Mouse (Mus musculus) urinary bladder, adult 2 months (tissue): ENCODE measurements at regions not wholly inside any gene's neighbourhood (a gene's known extent, or its start where the extent isn't known, plus 50 kb on each side); places are given as distances from the start of the nearest gene placed in this dataset.

Experiments used
- DNase-seq: peaks from one replicate; pipeline ENCODE4 v3.0.0; 2022; ENCODE audit warnings: low spot score

DNA sequence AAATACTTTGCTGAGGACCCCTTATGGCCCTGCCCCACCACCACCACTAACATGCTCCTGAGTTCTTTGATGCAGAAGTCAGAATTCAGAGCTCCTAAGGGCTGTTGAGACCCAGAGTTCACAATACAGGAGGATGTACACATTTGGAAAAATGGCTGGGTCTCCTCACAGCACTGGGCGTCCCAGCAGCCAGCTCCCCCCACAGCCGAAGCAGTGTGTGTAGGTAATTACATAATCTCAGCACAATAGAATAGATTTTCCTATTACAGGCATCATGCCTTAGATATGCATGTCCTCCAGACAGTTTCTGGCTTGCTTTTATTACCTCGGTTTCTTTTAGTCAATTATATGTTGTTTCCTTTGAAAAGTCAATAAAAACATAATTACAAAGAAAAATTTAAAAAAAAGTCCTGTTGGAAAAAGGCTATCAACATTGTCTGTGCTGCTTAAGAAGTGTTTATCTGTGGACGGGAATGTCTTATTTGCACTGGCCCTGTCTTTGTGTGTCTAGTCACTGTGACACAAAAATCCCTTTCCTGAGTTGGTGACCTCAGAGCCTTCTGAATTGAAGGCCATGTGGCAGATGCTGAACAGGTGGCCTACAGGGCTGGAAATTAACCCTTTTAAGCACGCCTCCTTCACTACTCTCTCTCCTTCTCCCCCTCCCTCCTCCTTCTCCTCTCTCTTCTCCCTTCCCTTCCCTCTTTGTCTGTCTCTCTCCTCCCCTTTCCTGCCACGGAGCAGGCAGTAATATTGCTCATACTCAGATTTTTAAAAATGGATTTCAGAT, 339.9 kb upstream of the Gm10131 start:
- DNase-seq = no peak

DNA sequence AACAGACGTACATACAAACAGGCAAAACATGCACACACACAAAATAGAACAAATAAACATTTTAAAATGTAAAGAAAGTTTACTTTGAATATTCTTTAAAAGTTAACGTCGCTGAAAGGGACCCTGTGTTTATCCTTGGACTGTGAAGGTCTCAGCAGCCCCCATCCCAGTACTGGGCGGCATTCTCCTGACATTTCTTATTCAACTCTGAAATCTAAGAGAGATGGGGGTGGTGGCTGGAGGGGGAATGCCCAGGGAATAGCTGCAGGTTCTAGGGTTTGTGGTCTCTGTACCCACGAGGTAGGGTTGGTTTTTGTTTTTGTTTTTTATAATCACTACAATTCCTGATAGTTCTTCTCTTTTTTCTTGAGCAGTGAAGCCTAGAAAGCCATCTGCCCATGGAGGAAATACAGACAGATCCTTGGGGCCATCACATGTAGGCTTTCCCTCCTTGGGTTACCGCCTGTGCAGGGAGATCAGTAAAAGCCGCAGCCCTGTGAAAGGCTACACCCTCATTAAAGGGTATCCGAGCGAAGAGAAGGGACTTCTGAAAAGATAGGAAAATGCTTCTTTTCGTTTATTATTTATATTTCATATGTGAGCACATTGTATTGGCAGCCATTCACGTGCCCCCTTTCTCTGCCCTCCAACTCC, 338.0 kb upstream of the Gm10131 start:
- no peak for DNase-seq

DNA sequence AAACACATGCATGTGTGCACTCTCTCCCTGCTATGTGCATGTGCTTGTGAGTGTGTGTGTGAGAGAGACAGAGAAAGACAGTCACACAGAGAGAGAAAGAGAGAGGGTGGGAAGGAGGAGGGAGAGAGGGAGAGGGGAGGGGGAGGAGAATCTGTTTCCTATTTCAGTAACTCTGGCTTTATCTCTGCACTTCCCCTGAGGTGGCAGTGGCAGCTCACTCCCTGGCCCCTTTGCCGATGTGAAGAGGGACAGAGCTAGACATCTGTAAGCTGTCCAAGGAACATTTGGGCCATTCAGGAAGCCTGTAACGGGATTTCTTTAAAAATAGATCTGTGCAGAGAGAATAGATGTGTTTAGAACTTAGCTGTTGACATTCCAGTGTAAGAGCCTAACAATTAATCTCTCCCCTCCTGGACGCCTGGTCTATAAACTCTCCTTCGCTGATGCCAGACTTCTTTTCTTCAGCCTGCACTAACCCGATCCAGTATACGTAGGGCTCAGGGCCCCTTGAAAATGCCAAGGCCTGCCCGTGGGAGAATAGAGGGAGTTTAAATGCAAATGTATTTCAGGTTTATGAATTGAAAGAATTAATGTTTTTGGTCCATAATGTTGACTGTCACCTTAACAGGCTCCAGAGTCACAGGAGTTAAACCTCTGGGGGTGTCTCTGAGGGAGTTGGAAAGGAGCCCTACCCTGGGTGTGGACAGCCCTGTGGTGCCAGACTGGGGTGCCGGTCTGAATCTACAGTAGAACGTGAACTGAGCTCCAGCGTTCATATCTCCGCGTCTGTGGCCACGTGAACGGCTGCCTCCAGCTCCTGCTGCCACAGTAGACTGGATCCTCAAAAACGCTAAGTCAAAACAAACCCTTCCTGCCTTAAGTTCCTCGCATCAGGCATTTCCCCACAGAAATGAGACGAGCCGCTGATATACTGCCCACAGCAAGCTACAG, 336.6 kb upstream of the Gm10131 start:
- no peak for DNase-seq

DNA sequence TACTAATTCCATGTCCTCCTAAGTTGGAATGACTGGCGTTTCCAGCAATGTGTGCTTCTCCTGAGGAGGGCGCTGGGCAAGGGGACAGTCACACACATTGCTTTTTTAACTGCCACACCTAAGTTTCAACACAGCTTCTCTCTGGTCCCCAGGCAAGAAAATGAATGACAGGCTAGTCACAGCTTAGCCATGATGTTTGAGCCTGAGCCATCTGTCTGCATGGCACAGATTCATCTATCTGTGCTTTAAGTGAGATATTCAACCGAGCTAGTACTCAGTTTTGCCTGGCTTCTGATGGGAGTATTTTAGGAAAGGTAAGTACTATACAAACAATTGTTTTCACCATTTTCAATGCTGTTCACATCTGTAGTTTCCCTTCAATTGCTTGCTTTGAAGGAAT, 331.2 kb upstream of the Gm10131 start:
- no peak for DNase-seq

DNA sequence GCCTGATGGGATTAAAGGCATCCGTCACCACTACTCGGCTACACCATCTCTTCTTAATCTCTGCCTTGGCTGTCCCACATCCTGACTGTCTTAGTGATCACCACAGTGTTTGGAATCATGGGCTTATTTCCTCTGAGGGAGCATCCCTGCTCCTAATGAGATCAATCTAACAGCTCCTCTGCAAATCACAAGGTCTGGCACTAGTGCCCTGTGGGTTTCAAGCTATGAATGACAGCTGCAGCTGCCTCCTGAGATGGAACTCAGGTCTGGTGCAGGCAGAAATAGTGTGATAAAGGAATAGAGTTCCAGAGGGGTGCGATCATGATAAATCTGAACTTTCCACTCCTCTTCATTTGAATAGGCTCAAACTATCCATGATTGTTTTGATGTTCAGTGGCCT, 330.2 kb upstream of the Gm10131 start:
- DNase-seq = no peak

DNA sequence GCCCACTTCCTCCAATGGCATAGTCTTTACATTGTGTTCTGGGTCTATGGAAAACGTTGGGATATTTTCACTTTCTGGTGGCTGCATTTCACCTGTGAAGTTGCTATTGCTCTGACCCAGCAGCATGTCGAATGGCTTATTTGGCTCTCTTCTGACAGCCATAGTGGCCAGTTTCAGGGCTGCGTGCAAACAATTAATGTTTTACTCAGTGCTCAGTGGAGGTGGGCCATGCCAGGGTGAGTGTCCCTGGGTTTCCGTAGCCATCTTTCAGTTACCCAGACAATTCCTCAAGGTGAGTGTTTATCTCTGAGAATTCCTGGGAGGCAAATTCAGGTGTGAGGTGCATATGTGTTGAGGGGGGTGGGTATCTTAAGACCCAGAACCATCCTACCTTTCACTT, 329.2 kb upstream of the Gm10131 start:
- no peak for DNase-seq

DNA sequence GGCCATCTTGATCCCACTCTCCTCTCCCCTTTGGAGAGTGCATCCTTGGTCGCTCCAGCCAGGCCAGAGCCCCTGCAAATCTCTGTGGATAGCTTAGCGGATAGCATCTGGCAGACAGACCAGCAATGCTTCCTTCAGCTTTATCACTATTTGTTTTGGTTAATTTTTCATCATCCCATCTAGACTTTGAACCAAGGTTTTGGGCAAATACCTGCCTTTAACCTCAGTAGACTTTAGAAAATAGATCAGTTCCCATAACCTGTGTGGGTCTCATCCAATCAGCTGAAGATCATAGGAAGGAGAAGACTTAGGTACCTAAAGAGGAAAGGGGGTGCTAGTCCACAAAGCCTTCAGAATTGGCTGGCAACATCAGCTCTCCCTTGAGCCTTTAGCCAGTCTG, 327.2 kb upstream of the Gm10131 start:
- DNase-seq = no peak

DNA sequence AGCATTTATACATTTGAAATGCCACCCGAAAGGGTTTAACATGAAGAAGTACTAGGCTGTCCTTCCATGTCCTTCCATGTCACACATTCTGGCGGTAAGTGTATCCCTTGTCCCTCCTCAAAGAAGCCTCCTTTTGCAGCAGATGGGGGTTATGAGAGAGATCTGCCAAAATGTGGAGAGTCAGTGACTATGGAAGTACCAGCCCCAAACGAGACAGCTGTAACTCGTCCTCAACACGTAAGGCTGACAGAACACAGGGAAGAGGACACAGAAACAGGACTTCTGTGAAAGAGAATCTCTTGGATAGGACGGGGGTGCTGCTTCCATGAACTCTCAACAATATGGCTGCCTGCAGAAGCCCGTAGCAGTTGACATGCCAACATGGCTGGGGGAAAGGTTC, 320.4 kb upstream of the Gm10131 start:
- DNase-seq = no peak

DNA sequence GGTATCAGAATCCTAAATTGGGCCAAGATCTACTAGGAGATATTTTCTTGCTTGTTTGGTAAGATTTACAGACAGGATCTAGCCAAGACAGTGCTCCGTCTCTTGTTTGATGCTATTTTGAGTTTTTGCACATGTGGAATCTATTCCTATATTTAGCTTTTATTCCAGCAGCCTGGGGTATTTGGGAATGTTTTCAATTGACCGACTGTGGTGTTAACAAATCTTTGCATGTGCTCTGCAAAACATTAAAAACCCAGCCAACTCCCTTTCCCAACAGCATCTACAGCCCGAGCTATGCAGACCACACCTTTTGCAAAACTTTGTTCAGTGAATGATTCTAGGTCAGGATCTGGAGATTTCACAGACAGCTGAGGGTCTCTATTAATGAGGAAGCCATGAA, 317.7 kb upstream of the Gm10131 start:
- DNase-seq = no peak

DNA sequence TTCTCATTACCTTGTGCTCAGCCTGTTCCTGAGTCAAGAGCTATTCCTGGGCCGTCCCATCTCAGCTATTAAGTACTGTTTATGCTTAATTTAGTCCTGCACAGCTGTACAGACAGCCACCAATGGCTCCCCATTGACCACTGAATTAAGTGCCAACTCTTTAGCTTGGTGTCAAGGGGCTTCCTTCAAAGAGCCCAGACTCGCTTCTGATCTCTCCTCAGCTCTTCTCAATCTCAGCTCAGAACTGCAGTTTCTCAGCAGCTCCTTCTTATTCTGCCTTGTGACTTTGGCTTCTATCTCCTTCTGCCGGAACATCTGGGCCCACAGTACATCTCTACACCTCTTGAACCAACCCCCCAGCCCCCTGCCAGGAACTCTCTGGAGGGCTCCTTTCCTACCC, 290.0 kb upstream of the Gm10131 start:
- DNase-seq = no peak

DNA sequence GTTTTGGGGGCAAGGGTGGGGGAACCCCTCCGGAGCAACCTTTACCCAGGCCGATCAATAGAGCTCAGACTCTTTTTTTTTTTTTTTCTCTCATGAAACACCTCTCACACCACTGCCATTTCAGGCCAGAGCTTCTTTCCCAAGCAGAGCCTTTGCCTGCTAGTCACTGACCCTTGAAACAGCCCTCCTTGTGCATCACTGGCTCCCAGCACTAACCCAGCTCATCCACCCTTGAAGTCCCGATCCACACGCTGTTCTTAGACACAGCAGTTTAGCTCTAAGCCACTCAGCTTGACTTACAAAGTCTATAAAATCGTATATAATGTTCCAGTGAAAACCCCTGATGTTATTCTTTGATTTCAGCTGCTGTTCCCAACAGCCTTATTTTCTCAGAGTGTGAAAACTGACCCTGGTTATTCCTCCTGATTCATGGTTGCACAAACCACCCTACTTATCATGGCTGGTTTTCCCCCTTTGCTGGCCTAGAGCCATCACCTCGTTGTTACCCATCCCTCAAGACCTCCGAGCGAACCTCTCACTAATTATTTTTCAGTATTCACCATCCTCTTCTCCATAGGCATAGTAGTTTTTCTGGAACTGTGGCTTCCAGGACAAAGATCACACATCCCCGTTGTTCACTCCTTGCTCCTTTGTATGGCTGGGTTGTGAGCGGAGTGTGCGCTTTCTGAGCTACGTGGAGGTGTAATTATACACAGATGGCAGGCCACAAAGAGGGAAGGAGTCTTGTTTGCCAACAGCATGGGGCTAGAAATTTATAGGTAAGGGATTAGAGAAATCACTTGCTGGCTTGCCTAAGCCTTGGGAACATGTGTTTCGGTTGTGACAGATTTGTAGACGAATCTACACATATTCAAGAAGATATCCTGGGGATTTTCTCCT, 287.6 kb upstream of the Gm10131 start:
- DNase-seq = no peak

DNA sequence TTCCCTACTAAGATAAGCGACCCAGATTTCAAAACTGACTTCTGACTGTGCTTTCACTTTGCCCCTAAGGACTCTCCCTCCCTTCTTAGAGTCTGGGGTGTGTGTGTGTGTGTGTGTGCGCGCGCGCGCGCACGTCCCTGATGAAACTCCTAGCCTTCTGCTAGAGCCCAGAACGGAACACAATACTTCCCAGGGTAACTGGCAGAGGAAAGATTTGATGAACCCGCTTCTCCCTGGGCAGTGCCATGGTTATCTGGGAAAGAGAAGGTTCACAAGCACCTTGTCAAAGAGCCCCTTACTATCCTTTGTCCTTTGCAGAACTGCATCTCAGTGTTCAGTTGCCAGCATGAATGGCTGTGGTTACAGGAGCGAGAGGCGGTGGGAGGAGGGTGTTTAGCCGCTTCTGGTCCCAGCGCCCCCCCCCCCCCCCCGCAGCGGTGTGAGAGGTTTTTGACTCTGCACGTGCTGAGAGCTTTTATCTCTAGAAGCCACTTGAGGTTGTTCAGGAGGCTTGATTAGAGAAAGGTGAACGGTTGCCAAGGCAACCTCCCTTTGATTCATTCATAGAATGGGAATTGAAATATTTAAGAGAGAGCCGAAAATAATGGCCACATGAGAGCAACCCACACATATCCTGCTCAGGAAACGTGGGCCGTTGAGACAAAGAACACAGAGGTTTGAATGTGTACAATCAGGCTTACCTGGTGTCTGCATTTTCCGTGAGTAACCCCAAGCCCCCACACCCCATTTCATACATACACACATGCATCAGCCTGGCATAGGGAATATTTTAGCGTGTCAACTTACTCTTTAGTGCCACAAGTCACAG, 286.3 kb upstream of the Gm10131 start:
- no peak for DNase-seq

DNA sequence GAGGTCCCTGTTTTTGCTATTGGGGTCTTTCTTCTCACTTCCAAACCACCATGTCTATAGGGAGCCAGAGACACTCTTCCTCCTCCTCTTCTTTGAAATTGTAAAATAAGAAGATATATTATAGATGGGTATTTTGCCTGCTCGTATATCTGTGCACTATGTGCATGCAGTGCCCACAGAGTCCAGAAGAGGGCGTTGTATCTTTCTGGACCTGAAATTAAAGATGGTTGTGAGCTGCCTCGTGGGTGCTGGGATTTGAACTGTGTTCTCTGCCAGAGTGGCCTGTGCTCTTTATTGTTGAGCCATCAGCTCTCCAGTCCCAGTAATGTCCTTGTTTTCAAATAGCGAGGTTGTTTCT, 285.7 kb upstream of the Gm10131 start:
- no peak for DNase-seq

DNA sequence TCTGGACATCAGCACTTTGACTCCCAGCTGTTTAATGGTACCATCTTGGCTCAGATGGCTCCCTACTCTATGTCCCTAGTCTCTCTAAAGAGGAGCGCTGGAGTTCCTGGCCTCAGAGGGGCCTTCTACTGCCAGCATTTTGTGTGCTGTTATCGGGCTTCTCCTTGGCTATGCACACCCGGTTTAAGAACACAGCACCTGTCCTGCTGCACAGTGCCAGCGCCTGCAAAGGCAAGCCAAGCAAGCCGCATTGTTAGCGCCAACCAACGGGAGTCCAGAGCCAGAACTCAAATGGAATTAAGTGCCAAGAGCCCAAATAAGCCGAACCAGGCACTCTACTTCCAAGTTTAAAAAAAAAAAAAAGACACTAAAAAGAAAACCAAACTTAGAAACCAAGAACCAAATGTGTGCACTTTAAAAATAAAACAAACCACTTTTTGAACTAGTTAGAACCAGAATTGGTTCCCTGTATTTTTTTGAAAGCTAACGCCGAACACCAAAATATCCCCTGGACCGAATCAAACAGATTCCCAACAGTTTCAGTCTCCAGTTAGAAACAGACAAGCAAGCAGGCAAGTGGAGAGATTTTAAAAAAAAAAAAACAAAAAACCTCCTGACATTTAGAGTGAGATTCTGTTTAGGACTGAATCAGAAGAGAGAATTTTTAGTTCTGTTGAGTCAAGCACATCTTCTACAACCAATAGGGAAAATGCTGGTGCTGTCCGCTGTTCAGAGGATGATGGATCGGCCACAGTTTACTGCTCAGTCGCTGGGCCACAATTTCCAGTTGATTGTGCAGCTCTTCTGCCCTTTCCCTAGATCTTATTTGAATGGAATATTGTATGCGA, 281.7 kb upstream of the Gm10131 start:
- DNase-seq = no peak

DNA sequence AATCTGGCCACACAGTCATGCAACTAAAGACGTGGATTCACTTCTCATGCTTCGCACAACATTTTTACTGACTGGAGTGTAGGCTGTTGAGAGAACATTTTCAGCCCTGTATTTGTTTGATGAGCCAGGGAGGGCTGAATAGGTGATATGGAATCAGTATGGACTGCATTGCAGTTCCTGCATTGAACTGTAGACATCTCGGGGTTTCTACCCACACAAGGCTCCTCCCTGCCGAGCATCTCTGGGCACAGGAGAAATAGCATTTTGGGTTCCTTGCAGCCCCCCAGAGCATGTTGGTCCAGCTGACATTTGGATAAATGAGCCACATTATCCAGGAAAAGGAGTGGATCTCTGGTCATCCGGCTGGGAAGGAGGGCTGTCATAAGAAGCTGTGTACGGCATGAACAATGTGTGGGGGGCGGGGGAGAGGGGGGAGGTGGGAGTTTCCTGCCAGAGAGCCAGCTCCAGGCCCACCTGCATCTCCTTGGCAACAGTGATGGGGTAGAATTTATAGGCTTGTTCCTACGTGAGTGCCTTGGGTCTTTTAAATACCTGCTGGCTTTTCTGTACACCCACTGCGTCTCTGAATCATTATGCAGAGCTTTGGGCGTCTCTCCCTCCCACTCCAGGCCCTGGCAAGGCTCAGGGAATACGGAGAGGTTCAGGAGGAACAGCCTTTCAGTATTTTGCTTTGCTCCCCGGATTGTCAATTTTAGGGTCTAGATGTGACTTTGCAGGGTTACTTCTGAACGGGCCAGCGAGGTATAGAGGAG, 280.9 kb upstream of the Gm10131 start:
- no peak for DNase-seq

DNA sequence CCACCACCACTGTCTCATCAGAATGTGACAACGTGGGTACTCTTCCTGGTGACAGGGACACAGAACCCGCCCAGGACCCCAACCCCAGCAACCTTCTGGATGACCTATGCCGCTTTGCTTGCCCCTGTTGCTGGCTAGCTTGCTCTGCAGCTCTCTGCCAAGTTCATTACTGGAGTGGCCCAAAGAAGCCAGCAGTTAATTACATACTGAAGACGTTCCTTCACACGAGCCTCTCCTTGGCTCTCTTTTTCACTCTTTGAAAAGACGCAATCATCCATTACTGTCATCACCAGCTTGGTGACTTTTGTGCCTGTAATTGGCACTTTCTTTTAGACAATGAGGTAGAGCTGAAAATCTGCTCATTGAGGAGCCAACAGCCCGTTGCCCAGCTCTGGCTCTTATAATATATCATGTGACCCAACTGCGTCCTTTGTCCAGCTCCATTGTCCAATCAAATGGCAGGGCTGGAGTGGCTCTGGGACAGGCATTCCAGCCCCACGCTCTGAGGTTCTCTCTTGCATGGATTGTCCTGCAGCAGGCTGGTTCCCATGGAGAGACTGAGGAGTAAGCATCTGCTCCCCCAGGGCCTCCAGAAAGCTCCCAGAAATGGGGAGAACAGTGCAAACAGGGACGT, 274.4 kb upstream of the Gm10131 start:
- no peak for DNase-seq

DNA sequence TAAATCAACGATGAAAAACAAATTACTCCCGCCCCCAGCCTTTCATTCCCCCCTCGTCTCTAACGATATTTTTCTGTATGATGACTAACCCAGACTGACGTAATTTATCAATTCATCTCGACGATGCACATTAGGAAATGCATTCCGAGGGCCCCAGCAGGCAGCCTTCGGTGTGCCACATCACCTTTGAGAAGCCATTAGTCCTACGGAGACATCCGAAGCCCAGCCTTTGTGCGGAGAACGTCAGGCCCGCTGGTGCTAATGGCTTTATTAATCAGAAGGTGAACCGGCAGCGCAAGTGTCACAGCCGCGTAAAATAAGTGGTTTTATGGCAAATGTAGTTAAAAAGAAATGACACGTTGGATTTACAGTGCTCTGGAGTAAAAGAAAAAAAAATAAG, 269.1 kb upstream of the Gm10131 start:
- DNase-seq = no peak

DNA sequence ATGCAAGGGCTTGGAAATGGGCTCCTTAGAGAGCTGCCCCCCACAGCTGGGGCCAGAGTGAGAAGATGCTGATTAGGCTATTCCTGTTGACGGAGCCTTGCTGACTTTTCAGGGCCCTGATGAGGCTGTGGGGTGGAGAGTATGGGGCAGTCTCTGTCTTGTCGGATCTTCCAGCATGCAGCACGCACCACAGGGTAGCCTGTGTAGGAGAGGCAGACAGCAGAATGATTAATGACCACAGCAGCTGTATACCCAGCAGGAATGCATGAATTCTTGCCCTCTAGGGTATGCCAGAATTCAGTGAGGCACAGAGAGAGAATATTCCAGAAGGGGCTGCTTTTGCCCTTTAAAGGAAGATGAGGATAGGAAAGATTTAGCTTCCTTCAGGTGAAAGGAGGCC, 265.6 kb upstream of the Gm10131 start:
- no peak for DNase-seq

DNA sequence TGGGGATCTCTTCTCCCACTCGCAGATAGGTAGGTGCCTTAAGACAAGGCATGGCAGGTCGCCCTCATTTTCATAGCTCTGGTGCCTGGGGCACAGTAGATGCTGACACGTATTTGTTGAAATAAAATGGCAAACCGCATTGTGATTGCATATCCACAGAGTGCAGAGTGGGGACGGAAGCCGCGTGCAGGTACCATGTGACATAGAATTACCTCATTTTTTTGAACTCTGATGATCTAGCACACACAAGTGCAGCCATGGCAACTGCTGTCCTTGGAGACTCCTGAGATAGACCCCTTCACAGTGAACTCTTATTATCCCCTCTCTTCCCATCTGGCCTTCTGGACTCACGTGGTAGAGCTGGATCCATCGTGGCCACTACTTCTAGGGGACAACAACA, 262.7 kb upstream of the Gm10131 start:
- no peak for DNase-seq
